8 mouse cellular contexts compared by ENCODE assay signal in the genomic region with DNA sequence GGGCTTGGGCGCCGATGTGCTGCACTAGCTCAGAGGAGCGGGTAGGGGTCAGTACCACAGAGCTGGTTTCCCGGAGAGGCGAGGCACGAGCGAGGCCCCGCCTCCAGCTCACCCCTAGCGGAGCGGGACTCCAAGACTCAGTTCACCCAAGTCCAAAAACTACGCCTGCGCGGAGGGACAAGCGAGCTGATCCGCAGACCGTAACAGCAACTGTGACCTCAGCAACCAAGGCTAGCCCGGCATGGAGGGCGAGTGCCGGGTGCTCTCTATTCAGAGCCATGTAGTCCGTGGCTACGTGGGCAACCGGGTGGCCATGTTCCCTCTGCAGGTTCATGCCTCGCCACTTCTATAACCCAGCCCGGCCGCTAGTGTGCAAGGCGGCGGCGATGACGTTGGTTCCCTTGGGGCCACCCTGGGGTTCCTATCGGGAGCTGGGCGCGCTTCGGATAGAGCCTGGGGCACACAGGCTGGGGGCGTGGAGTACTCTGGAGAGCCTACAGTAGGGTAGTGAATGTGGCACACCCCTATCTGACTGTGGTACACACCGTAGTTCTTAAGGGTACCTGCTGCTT. TPM values are rescaled to one million over a fixed set of nuclear protein-coding genes. Genes with fewer than 3 reads are reported as not detected.
DNase-seq lines count a peak whose midpoint lies in the region; ATAC-seq lines count a peak whose summit lies in the region.

No protein-coding gene starts in this region.

- H3K4me2 ChIP-seq in midbrain, embryonic 11.5 days: peak overlapping the region; percentile 81
- H3K4me2 ChIP-seq in stomach, embryonic 16.5 days (ENCODE audit: low read depth, low read length): peak overlapping the region; percentile 86

- ATAC-seq in midbrain, embryonic 11.5 days (ENCODE audit: low FRiP score): peak; percentile 97
- peak; percentile 91 for ATAC-seq in stomach, embryonic 16.5 days (ENCODE audit: insufficient read depth, low FRiP score)

- H3K9me3 ChIP-seq in embryonic facial prominence, embryonic 10.5 days: no peaks in the 10 kb centered on the region
- no peaks in the 10 kb centered on the region for H3K9me3 ChIP-seq in limb, embryonic 10.5 days (replicated peaks)
- H3K9me3 ChIP-seq in midbrain, embryonic 11.5 days (ENCODE audit: control insufficient read depth, low read length): no peaks in the 10 kb centered on the region
- no peaks in the 10 kb centered on the region for H3K9me3 ChIP-seq in stomach, embryonic 16.5 days (replicated peaks; ENCODE audit: control insufficient read depth, low read length)

- DNase-seq in CD8-positive naive resting alpha-beta T cell, adult 2 months (ENCODE audit: low read depth in 2 of 2, low spot score in 2 of 2): peak; percentile 44 to 45
- DNase-seq in Muller cell, postnatal 12 days (ENCODE audit: inconsistent ontology term): peak; percentile 72
- peak; percentile 88 for DNase-seq in embryonic facial prominence, embryonic 10.5 days (ENCODE audit: low spot score)
- peak; percentile 39 for DNase-seq in heart, postnatal 4 days
- peak; percentile 81 for DNase-seq in limb, embryonic 10.5 days (ENCODE audit: low spot score)
- DNase-seq in midbrain, embryonic 11.5 days (ENCODE audit: low spot score, missing footprints): peak; percentile 98
- DNase-seq in urinary bladder, postnatal 14 days (ENCODE audit: low spot score): no peak

- H3K4me1 ChIP-seq in embryonic facial prominence, embryonic 10.5 days: peaks cover 16% of the 10 kb centered on the region
- peaks cover 13% of the 10 kb centered on the region for H3K4me1 ChIP-seq in limb, embryonic 10.5 days
- 0 out of 2 replicates have a peak, but pooled peaks cover 4% of the 10 kb centered on the region for H3K4me1 ChIP-seq in midbrain, embryonic 11.5 days (ENCODE audit: control insufficient read depth, insufficient read depth, low read length)
- H3K4me1 ChIP-seq in stomach, embryonic 16.5 days (ENCODE audit: control insufficient read depth, insufficient read depth, low read length): no peaks in the 10 kb centered on the region

- peak overlapping the region; percentile 63 for H3K4me3 ChIP-seq in embryonic facial prominence, embryonic 10.5 days
- H3K4me3 ChIP-seq in limb, embryonic 10.5 days: peak overlapping the region; percentile 60
- H3K4me3 ChIP-seq in midbrain, embryonic 11.5 days (ENCODE audit: low read depth, low read length): peak overlapping the region; percentile 42
- H3K4me3 ChIP-seq in stomach, embryonic 16.5 days (replicated peaks; ENCODE audit: low read length): peak overlapping the region; percentile 50

- WGBS in embryonic facial prominence, embryonic 10.5 days: under 1% methylated on average over 35 of the region's 35 CpGs
- WGBS in limb, embryonic 10.5 days: 1% methylated on average over 35 of the region's 35 CpGs
- WGBS in midbrain, embryonic 11.5 days: 1% methylated on average over 35 of the region's 35 CpGs
- WGBS in stomach, embryonic 16.5 days: under 1% methylated on average over 35 of the region's 35 CpGs

- H3K27me3 ChIP-seq in embryonic facial prominence, embryonic 10.5 days (replicated peaks; ENCODE audit: low read depth, poor library complexity, severe bottlenecking): peaks cover 57% of the 10 kb centered on the region
- H3K27me3 ChIP-seq in limb, embryonic 10.5 days (ENCODE audit: low read depth, poor library complexity, severe bottlenecking): peaks cover 48% of the 10 kb centered on the region
- H3K27me3 ChIP-seq in midbrain, embryonic 11.5 days (ENCODE audit: control insufficient read depth, insufficient read depth, low read length): peaks cover 7% of the 10 kb centered on the region; the same call in 1 of the 2 replicates
- no peaks in the 10 kb centered on the region for H3K27me3 ChIP-seq in stomach, embryonic 16.5 days (ENCODE audit: control insufficient read depth, insufficient read depth, low read length)

- H3K27ac ChIP-seq in embryonic facial prominence, embryonic 10.5 days (replicated peaks): peak overlapping the region; percentile 62
- peak overlapping the region; percentile 68 for H3K27ac ChIP-seq in limb, embryonic 10.5 days
- no peak overlapping the region for H3K27ac ChIP-seq in midbrain, embryonic 11.5 days (ENCODE audit: low read depth, low read length)
- H3K27ac ChIP-seq in stomach, embryonic 16.5 days (ENCODE audit: low read length): no peak overlapping the region

- no peaks in the 10 kb centered on the region for H3K36me3 ChIP-seq in embryonic facial prominence, embryonic 10.5 days (replicated peaks)
- H3K36me3 ChIP-seq in limb, embryonic 10.5 days: no peaks in the 10 kb centered on the region
- H3K36me3 ChIP-seq in midbrain, embryonic 11.5 days (ENCODE audit: control insufficient read depth, insufficient read depth, low read length): no peaks in the 10 kb centered on the region
- H3K36me3 ChIP-seq in stomach, embryonic 16.5 days (ENCODE audit: control insufficient read depth, insufficient read depth, low read length): no peaks in the 10 kb centered on the region

- peak overlapping the region; percentile 57; the same call in 1 of the 2 replicates for H3K9ac ChIP-seq in midbrain, embryonic 11.5 days (ENCODE audit: low read length)
- peak overlapping the region; percentile 65 for H3K9ac ChIP-seq in stomach, embryonic 16.5 days (ENCODE audit: low read length)

RNA-seq across cellular contexts. Expression of a gene that starts 17.2 kb away (rescaled TPM):
- polyA plus RNA-seq in embryonic facial prominence, embryonic 10.5 days (2016; fragmentation: Nextera tagmentation; extraction: Ambion mirVana): 11.9 and 13.2 TPM in 2 replicates
- 1 to 10 TPM; 6.8 to 8.5 TPM for total RNA-seq in heart, postnatal 4 days (2021)
- 11.7 and 11.8 TPM in 2 replicates for polyA plus RNA-seq in limb, embryonic 10.5 days (2016; fragmentation: Nextera tagmentation; extraction: Ambion mirVana)
- 6.2 and 6.4 TPM in 2 replicates for polyA plus RNA-seq in midbrain, embryonic 11.5 days (2014; fragmentation: Nextera tagmentation; extraction: Ambion mirVana)
- 12.4 and 12.7 TPM in 2 replicates for polyA plus RNA-seq in stomach, embryonic 16.5 days (2015; fragmentation: Nextera tagmentation; extraction: Ambion mirVana)

RNA-seq across cellular contexts. Expression of a gene that starts 35.2 kb away (rescaled TPM):
- not detected in 2 replicates for polyA plus RNA-seq in embryonic facial prominence, embryonic 10.5 days (2016; fragmentation: Nextera tagmentation; extraction: Ambion mirVana)
- not detected for total RNA-seq in heart, postnatal 4 days (2021)
- not detected in 2 replicates for polyA plus RNA-seq in limb, embryonic 10.5 days (2016; fragmentation: Nextera tagmentation; extraction: Ambion mirVana)
- not detected in 2 replicates for polyA plus RNA-seq in midbrain, embryonic 11.5 days (2014; fragmentation: Nextera tagmentation; extraction: Ambion mirVana)
- not detected in 2 replicates for polyA plus RNA-seq in stomach, embryonic 16.5 days (2015; fragmentation: Nextera tagmentation; extraction: Ambion mirVana)

RNA-seq across cellular contexts. Expression of a gene that starts 56.5 kb away (rescaled TPM):
- polyA plus RNA-seq in embryonic facial prominence, embryonic 10.5 days (2016; fragmentation: Nextera tagmentation; extraction: Ambion mirVana): 142 and 149 TPM in 2 replicates
- total RNA-seq in heart, postnatal 4 days (2021): 10 to 100 TPM; 42.8 to 45.3 TPM
- 148 and 152 TPM in 2 replicates for polyA plus RNA-seq in limb, embryonic 10.5 days (2016; fragmentation: Nextera tagmentation; extraction: Ambion mirVana)
- polyA plus RNA-seq in midbrain, embryonic 11.5 days (2014; fragmentation: Nextera tagmentation; extraction: Ambion mirVana): 109 and 115 TPM in 2 replicates
- 406 and 433 TPM in 2 replicates for polyA plus RNA-seq in stomach, embryonic 16.5 days (2015; fragmentation: Nextera tagmentation; extraction: Ambion mirVana)

Comparison
In these comparisons a context has a peak if more than half of its experiments do, and no peak if none do; other contexts are left out.
1. H3K27ac ChIP-seq: peak in embryonic facial prominence, embryonic 10.5 days (single experiment) and limb, embryonic 10.5 days (single experiment); none in midbrain, embryonic 11.5 days (single experiment) and stomach, embryonic 16.5 days (single experiment).
2. Peak in every context shown above with its lines, with median percentiles within 50 percentile points of each other: H3K4me3 ChIP-seq.